Comparison of ENCODE assay signal across 20 mouse cellular contexts in genomic region chr16:84553981-84554380, GRCm38 (mm10). TPM values are rescaled to one million over a fixed set of nuclear protein-coding genes. Genes with fewer than 3 reads are reported as not detected.
"Had no signal": no experiment of that assay in that cellular context is flagged by ENCODE, and none has a peak within 500 bp of the region (broad histone marks: within the 10 kb centered on the region; RNA-seq: fewer than 3 reads in every experiment).

No protein-coding gene starts in this region.

- ATAC-seq: liver, embryonic 12.5 days; midbrain, embryonic 16.5 days had no signal

- H3K36me3 ChIP-seq: kidney, embryonic 15.5 days; limb, embryonic 10.5 days; liver, embryonic 12.5 days; midbrain, embryonic 12.5 days; neural tube, embryonic 13.5 days; stomach, embryonic 15.5 days had no signal

- H3K4me3 ChIP-seq: kidney, embryonic 15.5 days; left cerebral cortex, adult 2 months; limb, embryonic 10.5 days; liver, embryonic 12.5 days; midbrain, embryonic 12.5 days; neural tube, embryonic 13.5 days; stomach, embryonic 15.5 days had no signal

- H3K4me1 ChIP-seq: liver, embryonic 12.5 days; midbrain, embryonic 12.5 days; stomach, embryonic 15.5 days had no signal

- H3K27me3 ChIP-seq: kidney, embryonic 15.5 days; liver, embryonic 12.5 days; midbrain, embryonic 12.5 days; neural tube, embryonic 13.5 days; stomach, embryonic 15.5 days had no signal

- DNase-seq: kidney, postnatal 14 days; lung, postnatal 10 days; lung, postnatal 4 days; retina, postnatal 1 day; right cerebral cortex, postnatal 14 days had no signal

- H3K9me3 ChIP-seq: kidney, embryonic 15.5 days; limb, embryonic 10.5 days; liver, embryonic 12.5 days; midbrain, embryonic 12.5 days; neural tube, embryonic 13.5 days; stomach, embryonic 15.5 days had no signal

- H3K27ac ChIP-seq: kidney, embryonic 15.5 days; left cerebral cortex, adult 2 months; limb, embryonic 10.5 days; liver, embryonic 12.5 days; midbrain, embryonic 12.5 days; neural tube, embryonic 13.5 days; stomach, embryonic 15.5 days had no signal

- H3K9ac ChIP-seq: kidney, embryonic 15.5 days; liver, embryonic 12.5 days; lung, embryonic 14.5 days; midbrain, embryonic 12.5 days; neural tube, embryonic 13.5 days; stomach, embryonic 15.5 days had no signal

- H3K4me2 ChIP-seq: kidney, embryonic 15.5 days; liver, embryonic 12.5 days; lung, embryonic 14.5 days; neural tube, embryonic 13.5 days; stomach, embryonic 15.5 days had no signal

RNA-seq across cellular contexts. Expression of gene A730009L09Rik, which starts 39.1 kb away (rescaled TPM):
- total RNA-seq: megakaryocyte-erythroid progenitor cell, adult 5-6 weeks had no signal
- polyA plus RNA-seq: kidney, embryonic 15.5 days; large intestine, adult 2 months; limb, embryonic 10.5 days; limb, embryonic 14.5 days; liver, embryonic 12.5 days; liver, embryonic 16.5 days; lung, embryonic 14.5 days; midbrain, embryonic 12.5 days; neural tube, embryonic 13.5 days; spleen, adult 2 months; stomach, embryonic 15.5 days; urinary bladder, adult 2 months had no signal
